Mouse (Mus musculus) gastrocnemius, postnatal 25 days (tissue): Measurements from ENCODE around the gene Nrp2. TPM values are rescaled to one million over a fixed set of nuclear protein-coding genes. Genes with fewer than 3 reads are reported as not detected.

Experiments
- DNase-seq: peaks from one replicate; pipeline ENCODE4 v3.0.0; 2022
- long read RNA-seq, 2 experiments: library from polyadenylated mRNA; stranded (forward); transcript quantifications; one replicate each; pipeline ENCODE4 v2.0.0; 2021
- total RNA-seq, 2 experiments: library from RNA; stranded (reverse); gene quantifications; 1 replicate in 1 of 2; 2 replicates in 1 of 2; pipeline ENCODE4 v1.2.3; 2021

Nrp2 gene
- total RNA-seq = 1 to 10 TPM; 4.5 to 6.0 TPM
- long read RNA-seq, experiment 1, full-length matches to known transcripts = 1 of 3 reads
- long read RNA-seq, experiment 1, partial matches to known transcripts = 0 of 3 reads
- long read RNA-seq, experiment 1, other reads (novel, unspliced or antisense) = 2 of 3 reads
- long read RNA-seq, experiment 2, partial matches to known transcripts = 0 of 3 reads
- long read RNA-seq, experiment 2, other reads (novel, unspliced or antisense) = 3 of 3 reads

DNA sequence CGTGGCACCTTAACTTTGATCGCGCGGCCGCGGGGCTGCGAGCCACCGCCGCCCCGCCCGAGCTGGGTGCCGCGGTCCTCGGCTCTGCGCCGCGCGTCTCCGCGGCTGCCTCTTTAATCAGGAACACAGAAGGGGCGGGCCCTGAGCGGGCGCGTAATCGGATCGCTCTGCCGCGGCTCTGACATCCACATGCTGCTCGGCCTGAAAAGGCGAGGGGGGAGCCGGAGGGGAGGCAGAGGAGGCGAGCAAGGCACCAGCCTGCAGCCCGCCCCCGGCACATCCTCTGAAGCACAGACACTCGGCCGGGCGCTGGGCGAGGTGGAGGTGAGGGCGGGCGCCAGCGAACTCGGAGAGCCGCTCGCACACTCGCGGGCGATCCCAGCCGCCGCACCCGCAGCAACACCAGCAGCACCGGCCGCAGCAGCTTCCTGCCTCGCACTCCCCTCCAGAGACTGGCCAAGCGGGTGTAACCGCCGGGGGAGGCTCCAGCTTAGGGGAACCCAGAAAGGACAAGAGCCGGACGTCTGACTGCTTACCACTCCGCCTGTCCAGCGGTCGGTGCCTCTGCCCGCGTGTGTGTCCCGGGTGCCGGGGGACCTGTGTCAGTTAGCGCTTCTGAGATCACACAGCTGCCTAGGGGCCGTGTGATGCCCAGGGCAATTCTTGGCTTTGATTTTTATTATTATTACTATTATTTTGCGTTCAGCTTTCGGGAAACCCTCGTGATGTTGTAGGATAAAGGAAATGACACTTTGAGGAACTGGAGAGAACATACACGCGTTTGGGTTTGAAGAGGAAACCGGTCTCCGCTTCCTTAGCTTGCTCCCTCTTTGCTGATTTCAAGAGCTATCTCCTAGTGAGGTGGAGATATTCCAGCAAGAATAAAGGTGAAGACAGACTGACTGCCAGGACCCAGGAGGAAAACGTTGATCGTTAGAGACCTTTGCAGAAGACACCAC, at the start of gene Nrp2:
Gene Nrp2, plus strand, starts transcription at position 128 of the 959 bp plus-strand sequence.
- DNase-seq = peak; percentile 80

DNA sequence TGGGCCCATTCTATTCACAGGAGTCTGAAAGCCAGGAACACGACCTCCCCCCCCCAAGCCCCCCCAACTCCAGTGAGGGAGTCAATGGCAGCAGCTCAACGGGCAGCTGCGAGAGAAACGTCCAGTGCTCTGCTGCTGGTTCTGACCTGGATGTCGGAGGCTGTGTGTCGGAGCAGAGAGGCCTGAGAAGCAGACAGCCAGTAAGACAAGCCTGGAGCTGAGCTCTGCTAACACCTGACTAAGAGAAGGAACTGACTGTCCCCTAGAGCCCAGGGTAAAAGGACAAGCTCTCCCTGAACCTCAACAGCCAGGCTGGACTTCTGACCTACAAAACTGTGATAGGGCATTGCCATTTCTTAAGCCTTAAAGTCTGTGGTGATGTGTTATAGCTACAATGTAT, 48.6 kb upstream of the Nrp2 start:
- no peak for DNase-seq

DNA sequence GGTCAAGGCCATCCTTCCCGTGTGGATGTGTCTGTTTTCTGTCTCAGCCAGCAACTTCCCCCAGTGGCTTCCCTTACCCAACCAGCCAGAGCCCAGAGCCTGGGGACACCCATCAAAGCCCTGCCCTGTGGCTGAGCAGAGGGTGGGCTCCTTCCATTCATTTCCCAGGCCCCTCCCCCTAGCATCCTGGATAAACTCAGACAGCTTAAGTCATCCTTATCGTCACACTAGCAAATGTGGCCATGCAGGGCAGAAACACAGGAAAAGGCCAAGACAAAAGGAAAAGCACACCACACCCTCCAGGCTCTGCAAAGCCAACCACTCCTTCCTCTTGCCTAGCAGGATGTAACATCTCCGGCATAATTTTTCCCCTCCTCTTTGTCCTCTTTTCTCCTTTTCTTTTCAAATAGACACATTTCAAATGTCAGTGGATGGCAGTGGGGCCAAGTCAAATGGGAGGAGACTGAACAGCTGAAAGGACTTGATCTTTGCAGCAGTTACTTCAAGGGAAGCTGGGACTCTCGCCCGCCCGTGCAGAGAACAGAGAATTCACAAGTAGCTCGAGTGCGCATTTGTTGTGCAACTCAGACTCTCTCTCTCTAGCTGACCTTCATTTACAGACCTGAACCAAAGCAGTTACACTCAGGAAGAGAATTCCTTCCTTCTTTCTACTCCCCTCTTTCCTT, 38.0 kb upstream of the Nrp2 start:
- peak; percentile 26 for DNase-seq

DNA sequence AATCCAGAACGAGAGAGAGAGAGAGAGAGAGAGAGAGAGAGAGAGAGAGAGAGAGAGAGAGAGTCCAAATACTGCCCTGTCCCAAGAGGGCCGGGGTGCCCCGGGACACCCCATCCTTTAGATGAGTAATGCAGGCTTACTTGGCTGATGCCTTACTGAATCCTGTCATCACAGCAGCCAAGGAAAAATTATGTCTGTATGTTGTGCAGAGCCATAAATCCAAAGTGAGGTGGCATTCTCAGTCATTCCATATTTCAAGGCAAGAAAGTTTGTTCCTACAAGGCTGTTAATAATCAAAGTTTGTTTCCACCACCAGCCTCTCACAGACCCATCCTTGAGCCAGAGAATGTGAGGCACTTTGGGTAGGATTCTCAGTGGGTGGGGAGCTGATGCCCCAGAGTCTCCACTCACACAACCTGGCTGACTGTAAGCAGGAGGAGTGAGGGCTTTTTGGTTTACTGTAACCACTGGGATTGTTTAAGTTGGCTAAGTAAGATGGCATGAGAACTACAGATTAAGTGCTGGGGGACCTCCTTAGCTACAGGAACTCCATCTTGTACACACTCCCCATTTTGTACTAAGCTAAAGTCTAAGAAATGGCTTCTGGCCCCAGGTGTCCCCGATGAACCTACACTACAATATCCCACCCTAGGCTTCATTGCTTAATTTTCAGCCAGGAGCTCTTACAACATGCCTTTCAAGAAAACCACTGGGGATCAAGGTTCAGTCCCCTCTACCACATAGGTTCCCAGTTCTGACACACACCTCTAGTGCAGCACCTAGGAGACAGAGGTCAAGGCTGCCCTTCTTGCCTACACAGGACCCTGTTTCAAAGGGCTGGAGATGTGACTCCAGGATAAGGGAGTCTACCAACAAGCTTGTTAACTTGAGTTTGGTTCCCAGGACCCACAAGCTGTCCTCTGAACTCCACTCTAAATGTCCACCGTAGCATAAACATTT, 37.0 kb upstream of the Nrp2 start:
- DNase-seq = no peak

DNA sequence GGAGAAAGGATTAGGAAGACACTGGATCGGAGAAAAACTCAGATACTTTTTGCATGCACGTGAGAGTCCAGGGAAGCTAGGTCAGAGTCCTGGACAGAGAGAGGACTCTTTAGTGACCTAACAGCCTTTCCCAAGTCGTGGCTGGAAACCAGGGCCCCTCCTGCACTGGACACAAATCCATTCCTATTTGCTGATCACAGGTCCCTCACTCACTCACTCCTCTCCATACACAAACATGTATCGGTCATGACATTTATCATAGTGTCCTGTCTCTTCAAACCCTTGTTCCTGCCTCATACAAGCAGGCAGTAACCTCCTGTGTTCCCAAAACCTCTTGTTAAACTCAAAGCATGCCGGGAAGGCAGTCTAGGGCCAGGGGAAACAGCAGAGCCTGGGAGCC, 36.3 kb upstream of the Nrp2 start:
- no peak for DNase-seq

DNA sequence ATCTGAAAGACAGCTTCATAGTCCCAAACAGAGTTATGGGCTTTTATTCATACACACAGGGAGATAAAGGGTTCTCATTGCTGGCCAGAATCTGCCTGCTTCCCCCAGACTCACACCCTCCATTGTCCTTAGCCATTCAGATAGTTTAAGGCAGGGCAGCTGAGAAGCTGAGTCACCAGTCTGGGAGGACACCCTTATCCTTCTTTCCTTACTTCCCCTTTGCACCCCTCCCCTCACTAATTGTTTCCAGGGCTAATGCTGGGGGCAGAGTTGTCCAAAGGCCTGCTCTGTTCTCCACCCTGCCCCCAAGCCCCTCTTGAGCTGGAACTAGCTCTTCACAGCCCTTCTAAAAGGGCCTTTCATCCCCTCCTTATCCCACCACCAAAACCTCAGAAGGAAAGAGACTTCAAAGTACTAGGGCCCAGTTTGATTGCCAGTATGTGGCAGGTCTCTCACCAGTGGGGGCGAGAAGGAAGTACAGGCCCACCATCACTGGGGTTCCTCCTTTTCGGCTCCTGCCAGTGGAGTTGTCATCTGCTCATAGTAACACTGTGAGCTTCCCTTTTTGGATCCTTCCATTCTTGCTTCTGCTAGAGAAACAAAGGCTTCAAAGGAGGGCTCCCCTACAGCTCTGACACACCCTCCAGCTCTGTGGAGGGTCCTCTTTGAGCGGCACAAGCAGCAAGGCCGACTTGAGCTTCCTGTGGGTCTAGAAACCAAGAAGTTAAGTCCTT, 24.3 kb upstream of the Nrp2 start:
- DNase-seq = no peak

DNA sequence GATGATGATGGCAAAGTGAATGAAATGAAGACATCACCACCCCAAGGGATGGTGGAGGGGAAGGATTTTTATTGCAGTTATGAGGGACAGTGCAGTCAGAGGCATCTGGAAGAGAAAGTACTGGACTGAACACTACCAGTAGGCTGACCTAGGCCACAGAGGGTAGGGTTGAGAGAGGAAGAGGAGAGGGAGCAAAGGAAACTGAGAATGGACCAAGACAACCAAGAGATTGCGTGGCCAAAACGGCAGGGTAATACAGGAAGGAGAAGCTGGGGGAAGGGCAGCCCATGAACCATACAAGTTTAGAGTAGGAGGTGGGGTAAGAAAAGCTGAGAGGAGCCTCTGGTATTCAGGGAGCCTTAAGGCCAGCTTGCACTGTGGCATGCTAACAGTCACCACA, 23.6 kb upstream of the Nrp2 start:
- DNase-seq = no peak

DNA sequence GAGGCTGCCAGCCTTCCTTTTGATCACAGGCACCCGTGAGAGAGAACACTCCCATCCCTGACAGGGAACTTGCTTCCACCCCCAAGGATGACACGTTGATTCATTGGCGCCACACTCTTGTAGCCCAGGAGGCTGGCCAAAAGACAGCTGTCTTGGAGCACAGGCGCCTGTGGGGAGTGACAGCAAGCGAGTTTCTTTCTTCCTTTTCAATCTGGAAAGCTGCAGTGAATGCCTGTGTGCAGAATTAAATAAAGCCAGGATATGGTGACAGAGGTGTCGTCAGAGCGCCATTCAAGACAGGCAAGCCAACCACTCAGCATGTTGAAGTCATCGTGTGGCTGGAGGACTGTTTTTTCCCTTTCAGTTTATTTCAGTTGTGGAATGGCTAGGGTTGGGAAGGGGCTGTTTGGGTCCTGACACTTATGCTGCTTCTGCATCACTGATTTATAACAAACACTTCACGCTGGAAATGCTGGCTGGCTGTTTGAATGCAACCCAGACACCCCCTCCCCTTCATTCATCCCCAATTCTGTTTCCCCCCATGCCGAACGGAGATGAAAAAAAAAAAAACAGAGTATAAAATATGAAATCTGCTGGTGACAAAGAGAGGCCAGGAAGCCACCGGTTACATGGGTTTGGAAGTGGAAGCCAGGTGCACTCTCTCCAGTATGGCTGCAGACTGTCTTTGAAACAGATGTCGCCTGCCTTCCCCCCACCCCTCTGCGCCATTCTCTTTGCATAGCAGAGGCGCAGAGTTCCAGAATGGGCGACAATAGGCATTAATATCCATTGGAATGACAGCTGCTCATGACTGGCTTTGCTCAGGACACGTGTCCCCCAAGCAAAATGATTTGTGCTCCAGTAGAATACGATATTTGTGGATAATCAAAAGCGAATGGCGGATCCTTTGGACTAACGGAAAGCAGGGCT, 20.4 kb upstream of the Nrp2 start:
- DNase-seq = no peak

DNA sequence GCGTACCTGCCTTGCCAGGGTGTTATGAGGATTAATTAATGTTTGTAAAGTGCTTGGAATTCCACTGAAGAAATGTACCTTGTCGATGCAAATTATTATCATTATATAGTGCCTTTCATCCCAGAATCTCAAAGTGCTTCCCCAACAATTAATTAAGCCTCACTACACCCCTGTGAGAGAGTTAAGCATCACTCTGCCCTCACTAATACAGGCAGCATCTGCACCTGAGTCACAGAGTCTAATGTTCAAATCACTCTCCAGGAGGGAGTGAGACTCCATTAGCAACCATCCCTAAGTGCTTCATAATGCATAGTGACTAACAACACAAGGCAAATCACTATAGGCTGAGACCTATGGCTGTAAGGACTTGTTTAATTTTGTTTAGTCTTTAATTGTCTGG, 19.6 kb upstream of the Nrp2 start:
- no peak for DNase-seq

DNA sequence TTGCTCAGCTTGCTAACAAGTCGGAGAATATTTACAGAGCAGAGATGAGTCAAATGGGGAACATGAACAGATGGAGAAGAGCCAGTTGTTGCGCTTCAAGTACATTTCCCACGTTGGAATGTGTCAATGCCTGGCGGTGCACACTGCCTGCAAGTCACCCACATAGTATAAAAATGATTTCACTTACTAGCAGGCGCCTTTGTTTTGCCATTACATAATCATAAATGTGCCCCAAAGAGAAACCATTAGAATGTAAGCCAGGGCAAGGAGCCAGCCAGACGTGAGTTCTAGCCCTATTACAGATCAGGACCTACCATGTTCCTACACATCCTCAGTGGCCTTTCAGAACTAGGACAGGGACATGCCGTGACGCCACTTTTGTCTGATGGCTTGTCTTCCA, 15.6 kb upstream of the Nrp2 start:
- no peak for DNase-seq

DNA sequence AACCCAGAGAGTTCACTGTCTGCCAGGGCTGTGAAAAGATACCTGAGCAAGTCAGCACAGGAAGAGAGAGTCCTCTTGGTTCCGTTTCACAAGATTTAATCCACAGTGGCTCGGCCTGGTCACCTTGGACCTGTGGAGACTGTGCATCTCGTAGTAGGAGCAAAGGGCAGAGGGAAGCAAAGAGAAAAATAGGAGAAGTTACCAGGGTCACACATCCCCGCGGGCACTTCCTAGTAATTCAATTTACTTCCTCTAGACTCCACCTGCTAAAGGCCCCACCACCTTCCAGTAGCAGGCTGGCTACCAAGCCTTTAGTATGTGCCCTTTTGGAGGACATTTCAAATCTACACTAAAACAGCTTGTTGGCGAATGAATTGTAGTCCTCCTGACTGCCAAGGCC, 11.9 kb upstream of the Nrp2 start:
- no peak for DNase-seq

DNA sequence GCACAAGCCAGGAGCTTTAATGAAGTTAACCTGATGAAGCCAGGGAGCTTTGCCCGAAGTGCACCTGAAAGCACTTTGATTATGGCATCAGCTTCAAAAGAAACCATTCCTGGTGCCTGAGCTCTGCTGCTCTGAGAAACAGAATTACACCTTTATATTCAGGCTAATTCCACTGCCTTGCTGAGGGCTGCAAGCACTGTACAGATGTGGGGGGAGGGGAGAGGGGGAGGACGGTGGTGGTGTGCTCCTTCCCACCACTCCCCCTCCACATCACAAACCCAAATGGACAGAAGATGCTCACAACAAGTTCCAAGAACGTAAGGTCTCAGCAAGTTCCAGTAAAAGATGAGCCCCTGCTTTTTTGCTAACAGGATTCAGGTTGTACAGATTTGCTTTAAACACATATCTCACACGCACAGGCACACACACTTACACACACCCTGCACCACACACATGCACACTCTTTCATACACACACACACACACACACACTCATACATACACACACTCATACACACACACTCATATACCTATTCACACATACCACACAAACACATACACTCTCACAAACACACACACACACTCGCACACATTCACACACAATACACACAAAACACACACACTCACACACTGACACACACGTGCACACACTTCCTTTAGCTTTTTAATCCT, 6.6 kb upstream of the Nrp2 start:
- no peak for DNase-seq

DNA sequence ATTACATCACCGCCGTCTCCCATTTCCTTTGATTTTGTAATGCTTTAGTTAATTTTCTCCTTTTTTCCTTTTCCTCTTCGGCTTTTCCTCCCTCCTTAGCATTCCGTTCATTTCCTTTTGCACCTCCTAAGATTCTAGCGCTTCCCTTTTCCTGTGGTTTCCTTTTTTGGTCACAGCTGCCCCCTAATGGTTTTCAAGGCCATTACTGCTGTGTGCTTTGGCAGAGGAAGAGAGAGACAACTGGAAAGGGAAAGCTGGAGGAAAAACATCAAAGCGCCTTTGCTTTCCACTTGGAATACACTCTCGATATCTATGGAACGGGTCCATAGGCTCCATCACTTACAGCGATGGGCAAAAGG, 6.1 kb upstream of the Nrp2 start:
- no peak for DNase-seq

DNA sequence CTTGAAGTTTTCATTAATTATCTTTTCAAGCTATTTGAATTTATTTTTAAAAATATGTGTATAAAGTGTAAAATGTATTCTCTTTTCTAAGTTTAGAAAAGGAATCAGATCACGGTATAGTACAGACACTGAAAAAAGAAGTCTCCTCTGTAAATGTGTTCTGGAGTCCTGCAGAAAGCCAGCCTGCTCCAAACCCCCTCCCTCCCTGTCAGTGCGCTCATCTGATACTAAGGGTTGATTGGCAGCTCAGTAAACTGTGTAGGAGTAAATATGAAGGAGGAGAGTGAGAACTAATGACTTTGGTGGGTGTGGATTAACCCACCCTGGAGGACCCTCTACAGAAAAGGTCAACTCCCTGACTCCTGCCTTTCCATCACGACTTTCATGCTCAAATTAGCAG, 5.7 kb upstream of the Nrp2 start:
- DNase-seq = no peak

DNA sequence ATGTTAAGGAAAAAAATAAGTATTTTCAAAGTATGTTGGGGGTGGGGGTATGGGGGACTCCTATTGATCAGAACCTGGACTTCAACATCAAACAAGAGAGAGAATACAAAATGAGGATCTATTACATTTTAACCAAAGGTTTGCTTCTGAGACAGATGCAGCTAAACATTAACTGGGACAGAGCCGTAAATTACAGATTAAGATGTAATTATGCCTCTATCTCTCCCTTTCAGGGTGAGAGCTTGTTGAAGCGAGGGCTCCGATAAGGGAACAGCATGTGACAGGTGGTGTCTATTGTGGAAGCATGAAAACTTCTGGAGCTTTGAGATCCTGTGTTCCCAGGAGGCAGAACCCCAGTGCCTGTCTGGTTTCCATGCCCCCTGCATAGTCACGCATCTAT, 3.3 kb upstream of the Nrp2 start:
- no peak for DNase-seq

DNA sequence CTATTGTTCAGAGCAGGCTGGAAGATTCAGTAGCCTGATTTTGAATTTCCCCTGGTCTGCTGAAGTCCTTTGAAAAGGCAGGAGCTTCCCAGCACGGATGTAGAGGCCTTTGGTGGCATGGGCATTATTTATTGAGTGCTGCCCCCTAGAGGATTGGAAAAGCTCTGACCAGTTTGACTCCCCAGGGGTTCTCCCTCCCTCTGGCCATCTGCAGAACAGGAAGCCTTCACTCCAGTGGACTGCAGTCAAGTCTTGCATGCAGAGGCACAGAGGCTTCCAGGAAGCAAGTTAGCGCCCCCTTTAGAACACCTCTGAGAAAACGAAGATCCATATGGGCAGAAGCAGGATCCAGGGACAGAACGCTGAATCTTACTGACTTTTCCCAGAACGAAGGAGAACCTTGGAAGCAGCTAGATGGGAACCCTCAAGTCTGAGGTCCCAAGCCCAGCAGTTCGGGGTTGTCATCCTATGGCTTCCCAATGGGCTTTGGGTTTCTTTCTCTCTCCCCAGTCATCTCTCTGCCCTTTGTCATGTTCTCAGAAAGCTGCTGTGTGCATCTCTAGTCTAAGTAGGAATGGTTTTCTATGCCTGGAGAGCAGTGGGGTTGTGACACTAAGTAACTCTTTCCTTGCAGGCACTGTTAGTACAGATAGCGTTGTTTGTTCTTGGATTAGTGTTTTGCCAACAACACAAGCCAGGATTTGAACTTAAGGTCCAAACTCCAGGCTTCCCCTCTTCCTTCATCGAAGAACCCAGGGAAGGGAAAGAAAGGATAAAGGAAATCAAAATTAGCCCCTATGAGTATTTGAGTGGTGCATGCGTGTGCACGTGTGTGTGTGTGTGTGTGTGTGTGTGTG, 1.8 kb upstream of the Nrp2 start:
- peak; percentile 75 for DNase-seq

DNA sequence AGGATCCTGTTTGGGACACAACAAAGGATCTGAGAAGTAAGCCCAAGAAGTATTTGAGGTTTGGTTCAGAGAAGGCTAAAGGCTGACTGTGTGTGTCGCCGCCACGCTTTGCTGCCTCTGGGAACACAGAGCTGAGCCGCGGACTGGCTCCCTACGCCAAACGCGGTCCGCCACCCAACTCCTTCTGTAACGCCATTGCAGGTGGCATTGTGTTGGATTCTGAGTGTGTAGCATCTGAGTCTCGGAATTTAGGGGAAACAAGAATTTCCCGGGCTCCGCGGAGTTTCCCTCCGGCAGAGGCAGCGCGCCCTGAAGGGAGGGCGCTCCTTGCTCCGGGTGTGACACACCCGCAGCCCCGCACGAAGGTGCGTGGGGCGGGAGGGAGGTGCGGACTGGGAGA, 342 bp upstream of the Nrp2 start:
- DNase-seq = no peak

DNA sequence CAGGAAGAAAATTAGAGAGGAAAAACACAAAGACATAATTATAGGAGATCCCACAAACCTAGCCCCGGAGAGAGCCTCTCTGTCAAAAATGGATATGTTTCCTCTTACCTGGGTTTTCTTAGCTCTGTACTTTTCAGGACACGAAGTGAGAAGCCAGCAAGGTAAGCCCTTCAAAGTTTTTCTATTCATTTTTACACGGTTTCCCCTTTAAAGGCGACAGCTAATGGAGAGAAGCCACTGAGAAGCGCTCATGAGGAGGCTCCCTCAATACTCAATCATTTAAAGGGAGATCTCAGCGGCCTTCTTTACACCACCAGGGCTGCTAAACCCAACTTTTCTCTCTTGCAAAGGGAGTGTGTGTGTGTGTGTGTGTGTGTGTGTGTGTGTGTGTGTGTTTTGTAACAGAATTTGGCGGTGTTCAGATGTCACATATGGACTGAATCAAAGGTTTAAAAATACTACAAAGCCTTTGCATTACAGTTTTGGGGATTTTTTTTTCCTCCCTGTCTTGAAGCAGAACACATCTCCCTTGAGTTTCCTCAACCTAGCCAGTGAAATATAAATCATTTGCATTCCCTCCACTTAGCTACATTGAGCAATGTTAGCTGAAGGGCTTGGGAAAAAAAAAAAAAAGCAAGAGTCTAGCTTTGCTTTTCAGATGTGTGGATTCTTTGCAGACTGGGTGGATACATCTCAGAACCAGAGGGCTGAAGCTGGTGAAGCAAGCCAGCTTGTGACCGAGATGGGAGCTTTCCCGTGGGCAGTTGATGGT, 1.2 kb downstream of the Nrp2 start:
- DNase-seq = no peak
